ENCODE assay signal across 8 mouse cellular contexts in genomic region chr1:182763191-182763715, GRCm38 (mm10). TPM values are rescaled to one million over a fixed set of nuclear protein-coding genes. Genes with fewer than 3 reads are reported as not detected.
DNase-seq lines count a peak whose midpoint lies in the region; ATAC-seq and TF ChIP-seq lines count a peak whose summit lies in the region.
"Had no signal": no experiment of that assay in that cellular context is flagged by ENCODE, and none has a peak within 500 bp of the region (broad histone marks: within the 10 kb centered on the region; RNA-seq: fewer than 3 reads in every experiment).

No protein-coding gene starts in this region.

- H3K4me3 ChIP-seq in lung, embryonic 14.5 days (ENCODE audit: low read depth, low read length): peak overlapping the region; percentile 63
- peak overlapping the region; percentile 72 for H3K4me3 ChIP-seq in forebrain, embryonic 10.5 days
- H3K4me3 ChIP-seq in neural tube, embryonic 14.5 days (ENCODE audit: low read depth, low read length): peak overlapping the region; percentile 44

- ATAC-seq in lung, embryonic 14.5 days (ENCODE audit: insufficient read depth): no peak
- peak; percentile 14; the same call in 1 of the 2 replicates for ATAC-seq in neural tube, embryonic 14.5 days (ENCODE audit: low read depth)
- no peak for ATAC-seq in granulocyte monocyte progenitor cell, adult 5-6 weeks (replicated peaks; ENCODE audit: poor library complexity, severe bottlenecking)

- H3K27me3 ChIP-seq in lung, embryonic 14.5 days (ENCODE audit: insufficient read depth, low read length): peaks cover 13% of the 10 kb centered on the region
- peaks cover 61% of the 10 kb centered on the region for H3K27me3 ChIP-seq in forebrain, embryonic 10.5 days (ENCODE audit: poor library complexity, severe bottlenecking)
- no peaks in the 10 kb centered on the region for H3K27me3 ChIP-seq in neural tube, embryonic 14.5 days (ENCODE audit: control insufficient read depth, insufficient read depth, low read length)

- no peaks in the 10 kb centered on the region for H3K9me3 ChIP-seq in lung, embryonic 14.5 days (ENCODE audit: low read depth, low read length)
- H3K9me3 ChIP-seq in forebrain, embryonic 10.5 days: 0 out of 2 replicates have a peak, but pooled peaks cover 7% of the 10 kb centered on the region
- H3K9me3 ChIP-seq in neural tube, embryonic 14.5 days (ENCODE audit: control insufficient read depth, low read length): no peaks in the 10 kb centered on the region

- H3K4me1 ChIP-seq in lung, embryonic 14.5 days (ENCODE audit: insufficient read depth): peaks cover 10% of the 10 kb centered on the region; the same call in 1 of the 2 replicates
- H3K4me1 ChIP-seq in forebrain, embryonic 10.5 days: peaks cover 33% of the 10 kb centered on the region
- H3K4me1 ChIP-seq in neural tube, embryonic 14.5 days (ENCODE audit: control insufficient read depth, insufficient read depth, low read length): peaks cover 4% of the 10 kb centered on the region; the same call in 1 of the 2 replicates

- H3K4me2 ChIP-seq in lung, embryonic 14.5 days: peak overlapping the region; percentile 87
- H3K4me2 ChIP-seq in neural tube, embryonic 14.5 days (ENCODE audit: low read depth, low read length): peak overlapping the region; percentile 95

- TF ChIP-seq CTCF in lung, embryonic 14.5 days (IDR thresholded peaks at IDR 0.05; ENCODE audit: low read depth): no peak

- no peak overlapping the region for H3K27ac ChIP-seq in lung, embryonic 14.5 days (ENCODE audit: low read depth)
- no peak overlapping the region; the same call in 1 of the 2 replicates for H3K27ac ChIP-seq in forebrain, embryonic 10.5 days
- peak overlapping the region; percentile 88 for H3K27ac ChIP-seq in neural tube, embryonic 14.5 days (ENCODE audit: low read depth, low read length)

- peak overlapping the region; percentile 57; the same call in 1 of the 2 replicates for H3K9ac ChIP-seq in lung, embryonic 14.5 days
- peak overlapping the region; percentile 79 for H3K9ac ChIP-seq in neural tube, embryonic 14.5 days (replicated peaks; ENCODE audit: low read depth, low read length)

- 10% methylated on average over 17 of the region's 17 CpGs for WGBS in lung, embryonic 14.5 days
- WGBS in forebrain, embryonic 10.5 days: 5% methylated on average over 17 of the region's 17 CpGs
- 5% methylated on average over 17 of the region's 17 CpGs for WGBS in neural tube, embryonic 14.5 days

- DNase-seq in lung, embryonic 14.5 days: no peak
- DNase-seq in lung, adult 18-20 months: no peak
- no peak for DNase-seq in forebrain, embryonic 10.5 days (ENCODE audit: extremely low spot score, low spot score)
- peak; percentile 3 for DNase-seq in induced T-regulatory cell, adult 2 months (ENCODE audit: low read depth)
- DNase-seq in cerebellum, adult 9-11 months: no peak

- H3K36me3 ChIP-seq in lung, embryonic 14.5 days (ENCODE audit: insufficient read depth): no peaks in the 10 kb centered on the region
- no peaks in the 10 kb centered on the region for H3K36me3 ChIP-seq in forebrain, embryonic 10.5 days (replicated peaks)
- no peaks in the 10 kb centered on the region for H3K36me3 ChIP-seq in neural tube, embryonic 14.5 days (ENCODE audit: control insufficient read depth, insufficient read depth, low read length)

RNA-seq across cellular contexts. Expression of gene Susd4, which starts 0.4 kb away (rescaled TPM):
- 20.6 and 20.9 TPM in 2 replicates for polyA plus RNA-seq in lung, embryonic 14.5 days (2014; fragmentation: Nextera tagmentation; extraction: Ambion mirVana)
- 10.5 and 13.9 TPM in 2 replicates for polyA plus RNA-seq in forebrain, embryonic 10.5 days (2016; fragmentation: Nextera tagmentation; extraction: Ambion mirVana)
- polyA plus RNA-seq in neural tube, embryonic 14.5 days (2014; fragmentation: Nextera tagmentation; extraction: Ambion mirVana): 88.5 and 98.3 TPM in 2 replicates
- not detected in 2 replicates for total RNA-seq in granulocyte monocyte progenitor cell, adult 5-6 weeks (2014; fragmentation: Nextera tagmentation)
- not detected in 2 replicates for total RNA-seq in granulocyte monocyte progenitor cell, adult 5-6 weeks (2017)

RNA-seq across cellular contexts. Expression of gene Ccdc185, which starts 14.3 kb away (rescaled TPM):
- not detected in 2 replicates for polyA plus RNA-seq in lung, embryonic 14.5 days (2014; fragmentation: Nextera tagmentation; extraction: Ambion mirVana)
- not detected in 2 replicates for polyA plus RNA-seq in forebrain, embryonic 10.5 days (2016; fragmentation: Nextera tagmentation; extraction: Ambion mirVana)
- not detected in 2 replicates for polyA plus RNA-seq in neural tube, embryonic 14.5 days (2014; fragmentation: Nextera tagmentation; extraction: Ambion mirVana)
- total RNA-seq in granulocyte monocyte progenitor cell, adult 5-6 weeks (2014; fragmentation: Nextera tagmentation): not detected in 2 replicates
- total RNA-seq in granulocyte monocyte progenitor cell, adult 5-6 weeks (2017): not detected in 2 replicates
- polyA plus RNA-seq: brain, embryonic 14.5 days had no signal
